Mouse (Mus musculus): Measurements from ENCODE around the gene Ikzf5. TPM values are rescaled to one million over a fixed set of nuclear protein-coding genes. Genes with fewer than 3 reads are reported as not detected.
"Not testable (repeated sequence)": the region's sequence is repeated elsewhere in the genome, so short reads cannot be mapped to it uniquely, and the experiment has no call there.

The Ikzf5 gene
- 16.1 and 16.3 TPM in 2 replicates for polyA plus RNA-seq (2016; fragmentation: Nextera tagmentation; extraction: Ambion mirVana)

DNA sequence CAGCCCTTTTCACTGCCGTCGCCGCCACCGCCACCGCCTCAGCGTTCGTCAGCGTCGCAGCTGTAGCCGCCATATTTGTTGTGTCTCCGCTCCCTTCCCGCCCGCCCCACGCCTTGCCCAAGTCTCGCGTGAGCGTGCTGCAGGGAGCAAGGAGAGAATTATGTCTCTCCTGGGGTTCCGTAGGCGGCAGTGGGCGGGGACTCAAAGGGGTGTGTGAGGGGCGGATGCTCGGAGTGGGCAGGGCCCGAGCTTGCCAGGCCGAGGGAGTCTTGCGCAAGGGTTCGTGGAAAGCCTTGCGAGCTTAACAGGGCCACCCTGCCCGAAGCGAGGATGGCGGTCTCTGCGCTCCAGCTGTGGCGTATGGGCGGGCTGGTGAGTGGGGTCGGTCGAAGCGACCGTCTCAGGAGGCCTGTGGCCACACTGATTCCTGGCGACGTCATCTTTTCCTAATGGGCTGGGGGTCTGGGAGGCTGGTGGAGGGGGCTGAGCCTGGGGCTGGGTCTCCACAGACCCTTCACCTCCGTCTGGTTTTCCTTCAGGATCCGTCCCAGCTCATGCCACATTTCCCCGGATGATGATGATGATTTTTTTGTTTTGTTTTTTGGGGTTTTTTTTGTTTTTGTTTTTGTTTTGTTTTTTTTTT lies at the start of gene Ikzf5, which contains the start of gene Acadsb:
TSS of gene Ikzf5 (minus strand) at position 106 of the 643 bp plus-strand sequence.
TSS of gene Acadsb (plus strand) at position 186 of the 643 bp plus-strand sequence.
- H3K9me3 ChIP-seq = no peaks in the 10 kb centered on the region
- WGBS = under 1% methylated on average over 42 of the region's 42 CpGs
- H3K9ac ChIP-seq = peak within 1 kb of the TSS; percentile 94
- H3K4me2 ChIP-seq (replicated peaks) = peak within 1 kb of the TSS; percentile 79
- H3K4me3 ChIP-seq = peak within 1 kb of the TSS; percentile 96
- H3K36me3 ChIP-seq = no peaks in the 10 kb centered on the region
- ATAC-seq (ENCODE audit: insufficient number of reproducible peaks, insufficient read depth, low FRiP score, low TSS enrichment) = peak; percentile 96
- peaks cover 13% of the 10 kb centered on the region for H3K4me1 ChIP-seq
- H3K27ac ChIP-seq = peak within 1 kb of the TSS; percentile 72; the same call in 1 of the 2 replicates
- no peaks in the 10 kb centered on the region for H3K27me3 ChIP-seq

DNA sequence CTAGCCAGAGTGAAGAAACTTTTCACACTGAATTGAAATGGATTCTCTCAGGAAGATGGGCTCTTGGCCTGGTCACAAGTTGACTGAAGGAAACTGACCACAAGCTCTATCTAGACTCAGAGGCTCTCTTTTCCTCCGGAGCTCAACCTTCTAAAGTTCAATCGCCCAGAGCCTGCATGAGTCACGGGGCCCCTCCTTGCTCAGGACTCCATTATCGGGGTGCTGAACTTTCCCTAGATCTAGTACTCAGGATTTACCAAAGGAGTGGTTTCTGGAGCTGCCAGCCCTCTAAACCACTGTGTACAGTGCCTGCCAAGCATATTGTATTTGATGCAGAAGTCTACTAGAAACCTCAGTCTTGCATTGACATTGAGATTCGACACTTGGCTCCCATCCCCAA lies 46.4 kb upstream of the Ikzf5 start:
- H3K27me3 ChIP-seq = no peaks in the 10 kb centered on the region
- WGBS = 88% methylated on average over 5 of the region's 5 CpGs

DNA sequence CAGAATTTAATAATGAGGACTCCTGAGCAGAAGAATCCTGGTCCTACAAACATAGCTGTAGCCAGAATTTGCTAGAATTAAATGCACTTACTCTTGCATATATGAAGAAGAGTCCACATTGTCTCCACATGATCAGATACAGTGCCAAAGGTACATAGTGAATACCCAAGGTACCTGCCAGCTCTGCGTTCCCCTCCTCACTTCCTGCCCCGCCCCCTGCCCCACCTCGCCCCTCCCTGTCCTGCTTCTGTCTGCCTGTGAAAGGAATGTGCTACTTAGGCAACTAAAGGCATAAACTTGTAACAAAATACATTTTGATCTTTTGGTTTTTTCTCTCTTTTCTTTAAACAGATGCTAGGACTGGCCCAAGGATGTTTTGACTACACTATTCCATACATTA lies 26.7 kb upstream of the Ikzf5 start:
- WGBS = 65% methylated on average over 3 of the region's 3 CpGs
- peaks cover 4% of the 10 kb centered on the region; the same call in 1 of the 2 replicates for H3K36me3 ChIP-seq

More for the DNA sequence above, 46.4 kb upstream of the Ikzf5 start:
- Histone ChIP-seq H3K4me2 (replicated peaks) (no peak overlapping the region), H3K9ac (no peak overlapping the region), H3K4me1 (no peaks in the 10 kb centered on the region), H3K36me3 (no peaks in the 10 kb centered on the region), H3K9me3 (no peaks in the 10 kb centered on the region), H3K4me3 (no peak overlapping the region), H3K27ac (no peak overlapping the region)
- no peak for ATAC-seq (ENCODE audit: insufficient number of reproducible peaks, insufficient read depth, low FRiP score, low TSS enrichment)

DNA sequence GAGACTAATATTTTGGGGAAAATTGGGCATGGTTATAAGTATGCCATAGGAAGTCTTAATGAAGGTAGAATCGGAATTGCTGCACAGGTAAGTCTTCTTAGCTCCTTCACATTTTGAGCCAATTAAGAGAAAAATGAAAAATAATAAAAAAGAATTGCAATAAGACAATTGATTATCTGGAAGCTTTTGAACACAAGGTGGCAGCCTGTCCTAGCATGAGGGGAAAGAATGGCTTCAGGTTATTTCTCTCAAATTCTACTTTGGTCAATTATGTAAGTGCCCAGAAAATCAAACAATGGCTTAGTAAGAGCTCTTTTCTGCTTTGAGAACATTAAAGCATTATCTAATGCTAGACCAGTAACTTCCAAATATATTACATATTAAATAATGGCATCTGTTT lies 24.0 kb upstream of the Ikzf5 start:
- Histone ChIP-seq H3K4me1 (no peaks in the 10 kb centered on the region), H3K27me3 (no peaks in the 10 kb centered on the region), H3K27ac (no peak overlapping the region), H3K4me3 (no peak overlapping the region), H3K9me3 (no peaks in the 10 kb centered on the region), H3K36me3 (peaks cover 15% of the 10 kb centered on the region; the same call in 1 of the 2 replicates), H3K9ac (no peak overlapping the region), H3K4me2 (replicated peaks) (no peak overlapping the region)
- 80% methylated on average over 1 of the region's 1 CpGs for WGBS
- no peak for ATAC-seq (ENCODE audit: insufficient number of reproducible peaks, insufficient read depth, low FRiP score, low TSS enrichment)

More for the DNA sequence above, 26.7 kb upstream of the Ikzf5 start:
- no peak for ATAC-seq (ENCODE audit: insufficient number of reproducible peaks, insufficient read depth, low FRiP score, low TSS enrichment)
- no peak overlapping the region for H3K4me2 ChIP-seq (replicated peaks)
- no peak overlapping the region for H3K4me3 ChIP-seq
- H3K9ac ChIP-seq = no peak overlapping the region
- no peaks in the 10 kb centered on the region for H3K9me3 ChIP-seq
- H3K27me3 ChIP-seq = no peaks in the 10 kb centered on the region
- H3K27ac ChIP-seq = no peak overlapping the region
- H3K4me1 ChIP-seq = no peaks in the 10 kb centered on the region

DNA sequence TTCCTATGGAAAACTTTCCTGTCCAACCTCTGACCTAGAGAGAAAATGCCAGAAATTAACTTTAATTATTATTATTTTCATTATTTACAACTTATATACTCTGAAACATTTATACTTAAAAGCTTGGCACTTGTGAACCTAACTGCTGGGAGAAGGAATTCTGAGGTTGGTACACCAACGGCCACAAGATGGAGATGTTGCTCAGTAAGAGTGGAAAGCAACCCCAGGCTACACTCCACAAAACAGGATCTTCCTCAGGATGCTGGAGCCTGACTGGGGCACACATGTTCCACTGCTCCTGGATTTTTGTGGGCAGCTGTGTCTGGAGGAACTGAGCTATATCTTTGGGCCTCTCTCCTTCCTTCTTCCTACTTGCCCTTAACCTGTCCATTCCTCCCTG lies 21.9 kb upstream of the Ikzf5 start:
- H3K27me3 ChIP-seq = no peaks in the 10 kb centered on the region
- H3K4me2 ChIP-seq (replicated peaks) = no peak overlapping the region
- 16% methylated on average over 1 of the region's 1 CpGs for WGBS
- H3K4me3 ChIP-seq = no peak overlapping the region
- no peaks in the 10 kb centered on the region for H3K9me3 ChIP-seq
- peaks cover 28% of the 10 kb centered on the region; the same call in 1 of the 2 replicates for H3K36me3 ChIP-seq
- ATAC-seq (ENCODE audit: insufficient number of reproducible peaks, insufficient read depth, low FRiP score, low TSS enrichment) = no peak
- H3K27ac ChIP-seq = no peak overlapping the region
- H3K4me1 ChIP-seq = no peaks in the 10 kb centered on the region
- H3K9ac ChIP-seq = no peak overlapping the region

DNA sequence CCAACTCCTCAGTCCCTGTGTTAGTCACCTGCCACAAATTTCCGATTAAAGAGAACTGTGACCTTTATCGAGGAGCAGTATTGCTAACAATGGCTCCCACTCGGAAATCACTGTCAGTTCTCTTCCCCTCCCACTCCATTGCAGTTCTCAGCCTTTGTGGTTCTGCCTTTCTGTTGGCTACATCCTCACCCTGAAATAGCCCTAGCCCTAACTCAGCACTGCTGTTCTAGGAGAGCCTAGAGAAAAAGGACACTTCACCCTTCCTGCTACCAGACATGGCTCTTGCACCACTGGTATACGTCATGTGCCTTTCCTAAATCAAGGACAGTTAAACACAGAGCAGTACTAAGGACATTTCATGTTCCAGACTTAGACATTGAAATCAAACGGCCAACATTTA lies 17.0 kb upstream of the Ikzf5 start:
- ATAC-seq (ENCODE audit: insufficient number of reproducible peaks, insufficient read depth, low FRiP score, low TSS enrichment) = no peak
- no peaks in the 10 kb centered on the region for H3K27me3 ChIP-seq
- 89% methylated on average over 5 of the region's 5 CpGs for WGBS
- no peak overlapping the region for H3K9ac ChIP-seq
- H3K9me3 ChIP-seq = no peaks in the 10 kb centered on the region
- H3K27ac ChIP-seq = no peak overlapping the region
- no peaks in the 10 kb centered on the region for H3K4me1 ChIP-seq
- no peak overlapping the region for H3K4me3 ChIP-seq
- no peak overlapping the region for H3K4me2 ChIP-seq (replicated peaks)
- H3K36me3 ChIP-seq = peaks cover 28% of the 10 kb centered on the region; the same call in 1 of the 2 replicates

DNA sequence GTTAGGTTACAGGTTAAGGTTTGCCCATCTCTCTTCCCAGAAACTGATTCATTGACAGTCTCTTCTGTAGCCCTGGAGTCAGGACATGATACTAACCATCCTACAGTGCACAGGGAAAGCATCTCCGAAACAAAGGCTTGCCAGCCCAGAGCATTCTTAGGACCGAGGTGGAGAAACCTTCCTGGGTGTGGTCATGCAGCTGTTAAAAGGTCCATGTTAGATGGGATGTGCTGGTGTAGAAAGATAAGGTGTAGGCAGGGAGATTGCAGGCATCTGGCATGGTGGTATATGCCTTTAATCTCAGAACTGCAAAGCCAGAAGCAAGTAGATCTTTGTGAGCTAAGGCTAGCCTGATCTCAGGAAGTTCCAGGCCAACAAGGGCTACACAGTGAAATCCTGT lies 14.6 kb upstream of the Ikzf5 start:
- H3K36me3 ChIP-seq = peaks cover 18% of the 10 kb centered on the region; the same call in 1 of the 2 replicates
- H3K9me3 ChIP-seq = no peaks in the 10 kb centered on the region
- H3K27ac ChIP-seq = no peak overlapping the region
- H3K4me3 ChIP-seq = no peak overlapping the region
- ATAC-seq (ENCODE audit: insufficient number of reproducible peaks, insufficient read depth, low FRiP score, low TSS enrichment) = no peak
- WGBS = 83% methylated on average over 2 of the region's 2 CpGs
- no peak overlapping the region for H3K9ac ChIP-seq
- no peaks in the 10 kb centered on the region for H3K27me3 ChIP-seq
- H3K4me2 ChIP-seq (replicated peaks) = no peak overlapping the region
- no peaks in the 10 kb centered on the region for H3K4me1 ChIP-seq

DNA sequence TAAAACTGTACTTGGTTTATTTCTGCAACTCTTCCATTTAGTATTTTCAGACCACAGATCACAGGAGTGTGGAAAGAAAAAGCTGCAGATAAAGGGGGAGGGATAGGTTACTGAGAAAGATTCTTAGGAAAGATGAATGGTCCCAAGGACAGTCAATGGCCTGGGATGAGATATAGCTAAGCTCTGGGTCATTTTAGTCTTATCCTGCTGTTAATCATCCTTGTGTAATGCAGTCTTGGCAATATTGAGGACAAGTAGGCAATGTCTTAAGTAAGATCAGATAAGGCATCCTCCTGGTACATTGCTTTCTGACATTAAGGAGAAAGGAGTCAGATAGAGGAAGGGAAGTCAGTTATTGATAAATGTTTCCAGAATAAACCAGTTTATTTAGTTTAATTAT lies 7.3 kb upstream of the Ikzf5 start:
- H3K4me2 ChIP-seq (replicated peaks) = no peak overlapping the region
- H3K9me3 ChIP-seq = no peaks in the 10 kb centered on the region
- no peaks in the 10 kb centered on the region for H3K4me1 ChIP-seq
- H3K9ac ChIP-seq = no peak overlapping the region
- H3K36me3 ChIP-seq = no peaks in the 10 kb centered on the region
- ATAC-seq (ENCODE audit: insufficient number of reproducible peaks, insufficient read depth, low FRiP score, low TSS enrichment) = no peak
- no peaks in the 10 kb centered on the region for H3K27me3 ChIP-seq
- no peak overlapping the region for H3K4me3 ChIP-seq
- no peak overlapping the region for H3K27ac ChIP-seq

DNA sequence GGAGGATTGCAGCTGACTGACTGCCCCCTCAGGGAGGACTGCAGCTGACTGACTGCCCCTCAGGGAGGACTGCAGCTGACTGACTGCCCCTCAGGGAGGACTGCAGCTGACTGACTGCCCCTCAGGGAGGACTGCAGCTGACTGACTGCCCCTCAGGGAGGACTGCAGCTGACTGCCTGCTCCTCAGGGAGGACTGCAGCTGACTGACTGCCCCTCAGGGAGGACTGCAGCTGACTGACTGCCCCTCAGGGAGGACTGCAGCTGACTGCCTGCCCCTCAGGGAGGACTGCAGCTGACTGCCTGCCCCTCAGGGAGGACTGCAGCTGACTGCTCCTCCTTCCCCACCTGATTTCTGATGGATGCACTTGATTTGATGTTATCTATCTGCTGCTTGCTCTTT lies 6.4 kb upstream of the Ikzf5 start:
- H3K4me3 ChIP-seq; ATAC-seq (ENCODE audit: insufficient number of reproducible peaks, insufficient read depth, low FRiP score, low TSS enrichment); H3K9me3 ChIP-seq: not testable (repeated sequence)

DNA sequence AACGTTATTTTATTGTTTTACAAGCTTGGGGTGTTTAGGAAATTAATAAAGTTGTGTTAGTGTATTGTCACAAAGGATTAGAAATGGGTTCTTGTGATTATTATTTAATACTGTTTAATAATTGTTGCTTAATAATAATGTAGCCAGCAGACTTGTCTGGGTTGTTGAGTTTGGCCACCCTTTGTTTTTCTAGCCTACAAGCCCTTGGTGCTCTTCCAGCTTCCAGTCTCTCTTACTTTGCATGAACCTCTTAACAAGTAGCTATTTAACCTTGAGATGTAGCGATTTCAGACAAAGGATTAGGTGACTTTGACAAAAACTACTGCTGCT lies 1.6 kb upstream of the Ikzf5 start:
- H3K27ac ChIP-seq = no peak overlapping the region
- 70% methylated on average over 2 of the region's 2 CpGs for WGBS
- no peak for ATAC-seq (ENCODE audit: insufficient number of reproducible peaks, insufficient read depth, low FRiP score, low TSS enrichment)
- no peak overlapping the region for H3K4me2 ChIP-seq (replicated peaks)
- peaks cover 13% of the 10 kb centered on the region for H3K4me1 ChIP-seq
- no peak overlapping the region for H3K9ac ChIP-seq
- no peaks in the 10 kb centered on the region for H3K9me3 ChIP-seq
- H3K36me3 ChIP-seq = no peaks in the 10 kb centered on the region
- H3K4me3 ChIP-seq = no peak overlapping the region
- H3K27me3 ChIP-seq = no peaks in the 10 kb centered on the region

More for the DNA sequence above, 6.4 kb upstream of the Ikzf5 start:
- not testable (repeated sequence) for H3K9ac ChIP-seq; H3K27ac ChIP-seq; H3K36me3 ChIP-seq; H3K4me1 ChIP-seq; H3K27me3 ChIP-seq; H3K4me2 ChIP-seq (replicated peaks)

DNA sequence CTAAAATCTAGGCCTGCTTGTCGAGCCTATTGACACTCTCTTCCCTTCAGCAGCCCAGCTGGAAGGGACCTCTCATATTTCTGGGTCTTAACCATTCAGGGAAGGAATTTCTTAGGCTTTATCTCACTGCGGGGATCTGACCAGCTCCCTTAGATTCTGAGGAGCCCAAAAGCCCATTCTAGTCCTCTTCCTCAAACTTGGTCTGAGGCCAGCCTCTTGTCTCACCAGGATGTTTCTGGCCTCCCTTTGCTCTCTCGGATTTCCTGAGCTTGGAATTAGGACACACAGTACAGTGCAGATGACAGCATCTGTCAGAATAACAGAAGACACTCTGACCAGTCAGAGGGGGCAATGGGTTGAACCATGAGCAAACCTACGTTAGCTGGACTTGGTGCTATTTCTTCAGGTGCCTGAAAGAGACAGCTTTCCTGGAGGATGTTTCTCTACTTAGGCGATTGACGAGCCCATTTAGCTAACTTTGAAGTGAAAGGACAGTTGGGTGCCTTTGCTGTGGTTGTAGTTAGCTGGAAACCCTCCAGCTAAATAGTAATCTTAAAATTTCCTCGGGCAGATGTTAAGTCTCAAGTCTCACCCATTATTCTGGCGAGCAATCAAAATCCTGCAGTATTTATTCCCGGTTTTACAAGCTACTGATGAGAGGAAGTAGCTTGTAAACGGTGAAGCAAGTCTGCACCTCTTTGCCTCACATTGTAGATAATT lies 1.1 kb upstream of the Ikzf5 start:
- H3K9ac ChIP-seq = peak overlapping the region; percentile 94
- WGBS = 56% methylated on average over 10 of the region's 10 CpGs
- no peak overlapping the region for H3K27ac ChIP-seq
- peak overlapping the region; percentile 96 for H3K4me3 ChIP-seq
- H3K36me3 ChIP-seq = no peaks in the 10 kb centered on the region
- peaks cover 13% of the 10 kb centered on the region for H3K4me1 ChIP-seq
- H3K9me3 ChIP-seq = no peaks in the 10 kb centered on the region
- ATAC-seq (ENCODE audit: insufficient number of reproducible peaks, insufficient read depth, low FRiP score, low TSS enrichment) = no peak
- H3K4me2 ChIP-seq (replicated peaks) = peak overlapping the region; percentile 79
- H3K27me3 ChIP-seq = no peaks in the 10 kb centered on the region

DNA sequence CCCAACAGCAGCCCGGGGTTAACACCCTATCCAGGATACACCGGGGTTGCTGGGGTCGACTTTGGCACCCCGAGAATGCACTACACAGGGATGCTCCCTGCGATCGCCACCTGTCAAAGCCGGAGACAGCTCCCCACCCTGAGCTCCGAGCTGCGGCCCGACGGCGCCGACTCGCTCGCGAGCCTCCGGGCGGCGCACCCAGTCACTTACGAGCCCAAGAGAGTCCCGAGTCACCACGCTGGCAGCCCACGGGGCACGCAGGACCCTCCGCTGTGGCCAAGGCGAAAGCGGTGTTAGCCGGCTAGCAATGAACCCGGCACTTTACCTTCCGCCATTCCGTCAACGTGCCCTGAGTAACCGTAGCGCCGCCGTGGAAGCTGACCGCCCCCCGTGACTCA lies 334 bp downstream of the Ikzf5 start:
- no peaks in the 10 kb centered on the region for H3K36me3 ChIP-seq
- H3K27ac ChIP-seq = peak overlapping the region; percentile 72; the same call in 1 of the 2 replicates
- H3K9ac ChIP-seq = peak overlapping the region; percentile 94
- peaks cover 13% of the 10 kb centered on the region for H3K4me1 ChIP-seq
- no peaks in the 10 kb centered on the region for H3K27me3 ChIP-seq
- H3K4me2 ChIP-seq (replicated peaks) = peak overlapping the region; percentile 79
- no peaks in the 10 kb centered on the region for H3K9me3 ChIP-seq
- H3K4me3 ChIP-seq = peak overlapping the region; percentile 96
- peak; percentile 70 for ATAC-seq (ENCODE audit: insufficient number of reproducible peaks, insufficient read depth, low FRiP score, low TSS enrichment)
- WGBS = under 1% methylated on average over 38 of the region's 38 CpGs
